Mouse (Mus musculus) CD4-positive, CD25-positive, alpha-beta regulatory T cell, adult 4 months (primary cell): ENCODE measurements around the gene Gpr39. TPM values are rescaled to one million over a fixed set of nuclear protein-coding genes. Genes with fewer than 3 reads are reported as not detected.
"Not testable (repeated sequence)": the region's sequence is repeated elsewhere in the genome, so short reads cannot be mapped to it uniquely, and the experiment has no call there.

Source experiments
- ATAC-seq: one replicate; pipeline ENCODE4 v1.8.0; 2017
- polyA plus RNA-seq, 2 experiments: library from polyadenylated mRNA; unstranded; fragments of 100-300 nt; shearing (Covaris generic); gene quantifications; one replicate each; pipeline ENCODE4 v1.2.1; 2017

The Gpr39 gene
- polyA plus RNA-seq, result not detected

DNA sequence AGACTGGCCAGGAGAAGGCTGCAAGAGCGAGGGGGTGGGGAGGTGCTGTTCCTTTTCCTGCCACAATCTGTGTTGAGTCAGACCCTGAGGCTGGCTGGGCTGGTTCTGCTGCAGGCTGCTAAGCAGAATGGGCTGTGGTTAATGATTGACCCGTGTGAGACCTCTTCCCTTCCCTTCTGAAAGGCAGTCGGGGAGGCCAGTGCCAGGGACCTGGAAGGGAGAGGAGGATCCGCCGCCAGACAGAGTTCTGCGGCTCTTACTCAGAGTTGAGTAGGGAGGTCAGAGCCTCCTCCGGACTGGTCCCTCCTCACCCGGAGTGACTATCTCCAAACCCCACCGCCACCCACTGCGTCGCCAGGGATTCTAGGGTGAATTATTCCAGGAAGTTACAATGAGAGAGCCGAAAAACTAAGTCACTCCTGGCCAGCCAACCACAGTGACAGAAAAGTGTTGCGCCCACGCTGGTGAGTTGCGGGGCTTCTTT, at the start of gene Gpr39:
Gene Gpr39, plus strand, starts transcription at position 206 of the 484 bp plus-strand sequence.
- no peak for ATAC-seq

GRCm38 (mm10) chr1:125639501-125640253, 37.1 kb upstream of the Gpr39 start:
- no peak for ATAC-seq

DNA sequence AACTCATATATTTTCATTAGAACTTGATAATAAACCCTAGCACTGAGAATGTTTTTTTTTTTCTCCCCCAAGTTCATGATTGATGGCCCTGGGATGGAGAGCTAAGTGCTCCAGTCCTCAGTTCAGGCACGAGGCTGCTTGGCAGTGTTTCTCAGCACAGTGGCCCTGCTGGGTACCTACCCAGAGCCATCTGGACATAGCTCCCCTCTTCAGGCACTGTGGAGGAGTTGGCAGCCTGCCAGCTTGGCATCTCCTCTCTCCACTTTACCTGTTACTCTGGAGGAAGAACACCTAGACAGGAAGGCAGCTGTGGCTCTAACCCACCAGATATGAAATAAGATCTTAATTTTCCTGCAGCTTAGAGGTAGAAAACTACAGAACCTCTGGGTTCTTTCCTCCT, 33.2 kb upstream of the Gpr39 start:
- ATAC-seq, result no peak

DNA sequence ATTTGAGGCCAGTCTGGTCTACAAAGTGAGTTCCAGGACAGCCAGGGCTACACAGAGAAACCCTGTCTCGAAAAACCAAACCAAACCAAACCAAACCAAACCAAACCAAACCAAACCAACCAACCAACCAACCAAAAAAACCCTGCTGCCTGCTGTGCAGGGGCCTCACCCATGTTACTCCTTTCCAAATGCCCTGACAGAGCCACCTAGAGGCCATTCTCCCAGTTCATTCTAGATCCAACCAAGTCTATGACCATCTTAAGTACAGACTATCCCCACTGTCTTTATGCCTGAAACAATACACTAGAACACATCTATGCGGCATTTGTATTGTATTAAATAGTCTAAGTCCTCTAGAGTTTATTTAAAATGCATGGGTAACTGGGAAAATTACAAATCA, 30.0 kb upstream of the Gpr39 start:
- not testable (repeated sequence) for ATAC-seq

DNA sequence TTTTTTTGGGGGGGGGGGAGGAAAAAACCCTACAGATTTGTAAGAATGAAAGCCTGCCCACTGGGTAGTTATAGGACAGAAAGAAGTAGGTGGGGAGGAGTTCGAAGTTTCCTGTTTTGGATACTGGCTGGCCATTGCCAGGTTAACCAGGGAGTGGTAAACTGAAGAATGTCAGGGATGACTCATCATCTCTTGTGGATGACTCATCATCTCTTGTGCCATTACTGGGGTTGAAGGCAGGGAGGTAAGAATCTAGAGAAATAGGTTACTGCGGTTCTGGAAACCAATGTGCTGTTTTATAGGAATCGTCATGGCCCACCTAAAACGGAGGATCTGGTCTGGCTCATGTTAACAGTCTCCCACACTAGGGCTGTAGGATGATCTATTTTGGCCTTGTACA, 28.8 kb upstream of the Gpr39 start:
- no peak for ATAC-seq

- ATAC-seq, result no peak
Measured at GRCm38 (mm10) chr1:125649056-125649455, 27.7 kb upstream of the Gpr39 start.

- ATAC-seq, result no peak
Measured at GRCm38 (mm10) chr1:125652836-125653594, 23.8 kb upstream of the Gpr39 start.

- no peak for ATAC-seq
Measured at GRCm38 (mm10) chr1:125657416-125657815, 19.4 kb upstream of the Gpr39 start.

DNA sequence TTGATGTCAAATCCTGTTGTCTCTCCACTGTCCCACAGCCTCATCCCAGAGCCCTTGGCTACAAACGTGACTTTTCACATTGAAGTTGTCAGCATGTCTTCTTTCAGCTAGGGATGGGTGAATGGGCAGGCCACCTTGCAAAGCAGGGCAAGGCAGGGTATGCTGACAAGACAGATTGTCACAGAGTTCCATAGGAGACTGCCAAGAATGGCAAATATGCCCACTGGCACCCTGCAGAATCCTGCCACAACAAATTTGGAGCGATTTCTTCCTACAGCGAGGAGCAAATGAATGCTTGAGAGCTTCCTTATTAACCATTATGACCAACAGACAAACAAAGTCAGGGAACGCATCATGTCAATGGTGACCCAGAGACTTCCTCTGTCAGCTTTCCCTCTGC, 16.6 kb upstream of the Gpr39 start:
- no peak for ATAC-seq

DNA sequence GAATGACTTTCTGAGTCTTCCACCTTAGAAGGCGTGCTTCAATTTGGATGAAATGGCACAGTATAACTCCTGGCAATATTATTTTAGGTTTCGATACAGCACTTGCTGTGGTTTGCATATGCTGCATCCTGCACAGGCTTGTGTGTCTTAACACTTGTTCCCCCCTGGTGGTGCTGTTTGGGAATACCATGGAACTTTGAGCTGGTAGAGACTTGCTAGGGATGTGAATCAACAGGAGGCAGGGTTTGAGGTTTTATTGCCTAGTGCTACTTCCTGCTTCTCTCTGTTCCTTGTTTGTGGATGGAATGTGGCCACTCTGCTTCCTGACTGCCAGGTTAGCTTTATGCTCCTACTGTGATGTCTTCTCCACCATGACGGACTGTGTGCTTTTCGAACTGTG, 15.9 kb upstream of the Gpr39 start:
- ATAC-seq, result no peak

DNA sequence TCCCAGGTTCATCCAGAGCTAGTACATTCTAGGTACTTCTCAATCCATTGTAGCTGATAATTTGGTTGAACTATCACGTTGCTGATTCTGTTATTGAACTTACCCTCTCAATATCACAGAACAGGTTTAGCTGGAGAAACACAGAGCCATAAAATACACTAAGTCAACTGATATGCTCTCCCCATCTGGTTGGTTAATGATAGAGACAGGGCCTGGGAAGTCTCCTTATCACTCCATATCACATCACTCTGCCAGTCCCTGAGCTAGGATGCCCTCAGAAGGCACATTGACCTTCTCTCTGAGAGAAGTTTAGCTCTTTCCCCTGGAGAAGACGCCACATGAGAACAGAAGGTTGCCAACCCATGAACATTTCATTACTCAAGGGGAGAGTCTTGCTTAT, 14.7 kb upstream of the Gpr39 start:
- ATAC-seq, result no peak

GRCm38 (mm10) chr1:125662660-125663059, 14.1 kb upstream of the Gpr39 start:
- no peak for ATAC-seq

- ATAC-seq, result no peak
Measured at GRCm38 (mm10) chr1:125663104-125663503, 13.7 kb upstream of the Gpr39 start.

- ATAC-seq, result no peak
Measured at GRCm38 (mm10) chr1:125665127-125665637, 11.6 kb upstream of the Gpr39 start.

- ATAC-seq, result no peak
Measured at GRCm38 (mm10) chr1:125669035-125669434, 7.8 kb upstream of the Gpr39 start.

DNA sequence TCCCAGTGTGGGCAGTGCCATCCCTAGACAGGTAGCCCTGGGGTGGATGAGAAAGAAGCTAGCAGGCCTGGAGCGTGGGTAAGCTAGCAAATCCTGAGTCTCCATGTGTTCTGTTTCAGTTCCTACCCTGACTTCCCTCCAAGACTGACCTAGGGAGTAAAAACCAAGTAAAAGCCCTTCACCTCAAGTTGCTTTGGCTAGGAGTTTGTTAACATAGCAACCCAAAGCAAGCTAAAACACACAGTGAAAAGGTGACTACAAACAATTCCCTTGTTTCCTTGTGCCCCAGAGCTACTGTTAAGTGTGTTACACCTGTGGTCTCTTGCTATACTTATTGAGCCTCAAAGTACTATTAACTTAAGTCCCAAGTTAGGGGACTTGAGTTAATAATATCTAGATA, 1.6 kb upstream of the Gpr39 start:
- no peak for ATAC-seq

- ATAC-seq, result no peak
Measured at GRCm38 (mm10) chr1:125677286-125677685, 491 bp downstream of the Gpr39 start.

- ATAC-seq, result no peak
Measured at GRCm38 (mm10) chr1:125679522-125680077, 2.8 kb downstream of the Gpr39 start.

DNA sequence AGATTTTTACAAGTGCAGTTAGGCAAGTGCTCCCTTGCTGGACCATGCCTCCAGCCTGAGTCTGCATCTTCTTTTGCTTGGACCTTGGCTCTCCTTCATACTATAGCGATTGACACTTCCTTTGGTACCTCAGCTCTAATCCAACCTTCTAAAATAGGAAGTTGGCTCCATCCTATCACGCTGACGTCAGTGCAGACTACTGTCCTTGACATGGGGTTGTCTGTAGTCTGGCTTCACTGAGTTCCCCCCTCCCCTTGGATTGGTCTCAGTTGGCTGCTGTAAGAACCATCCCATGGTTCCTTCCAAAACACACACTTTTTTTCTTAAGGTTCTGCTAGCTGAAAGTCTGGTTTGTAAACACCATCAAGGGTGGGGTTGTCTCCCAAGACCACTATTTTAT, 7.6 kb downstream of the Gpr39 start:
- no peak for ATAC-seq

GRCm38 (mm10) chr1:125685304-125685703, 8.5 kb downstream of the Gpr39 start:
- ATAC-seq, result no peak

DNA sequence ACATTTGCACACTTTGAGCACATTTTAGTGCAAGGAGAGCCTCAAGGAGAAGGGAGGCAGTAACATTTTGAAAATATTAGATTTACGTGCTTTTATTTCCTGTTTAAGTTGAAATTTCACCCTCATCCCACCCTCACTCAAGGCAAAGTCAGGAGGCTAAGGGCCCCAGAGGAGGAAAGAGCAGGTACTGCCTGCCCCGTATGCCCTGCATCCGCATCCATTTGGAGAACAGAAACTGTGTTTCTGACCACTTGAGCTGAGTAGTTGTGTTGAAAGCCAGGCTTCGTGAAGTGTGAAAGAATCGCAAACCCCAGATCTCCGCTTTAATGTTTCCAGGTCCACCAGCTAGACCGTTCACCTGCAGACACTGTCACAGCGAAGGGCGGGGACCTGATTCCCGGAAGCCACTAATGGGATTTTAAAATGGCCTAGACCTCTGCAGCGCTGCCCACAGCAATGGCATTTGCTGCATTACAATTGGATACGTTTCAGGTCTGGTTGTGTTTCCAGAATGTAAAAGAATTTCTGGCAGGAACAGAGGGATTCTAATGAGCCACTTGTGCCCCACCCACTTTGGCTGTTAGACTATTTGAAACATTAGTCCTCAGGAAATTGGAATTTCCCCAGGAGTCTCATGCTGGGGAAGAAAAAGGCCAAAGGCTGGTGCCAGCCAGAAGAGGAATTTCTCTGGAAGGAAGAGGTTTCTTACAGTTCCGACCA, 11.1 kb downstream of the Gpr39 start:
- ATAC-seq, result no peak

DNA sequence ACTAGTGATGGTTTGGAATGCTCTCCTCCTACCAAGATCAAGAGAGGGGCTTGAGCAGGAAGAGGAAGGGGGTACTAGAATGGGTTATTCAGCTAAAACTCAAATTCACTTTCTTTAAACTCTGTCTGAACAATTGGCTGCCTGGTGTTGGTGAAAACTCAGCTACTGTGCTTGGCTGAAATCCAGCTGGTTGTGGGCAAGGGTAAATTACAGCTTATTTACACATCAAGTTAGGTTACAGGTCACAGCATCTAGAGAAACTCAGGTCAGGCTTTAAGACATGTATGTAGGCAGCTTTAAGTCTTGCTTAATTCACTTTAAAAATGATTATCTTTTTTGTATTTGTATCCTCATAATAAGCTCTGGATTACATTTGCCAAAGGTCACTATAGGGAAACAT, 16.7 kb downstream of the Gpr39 start:
- ATAC-seq, result no peak

DNA sequence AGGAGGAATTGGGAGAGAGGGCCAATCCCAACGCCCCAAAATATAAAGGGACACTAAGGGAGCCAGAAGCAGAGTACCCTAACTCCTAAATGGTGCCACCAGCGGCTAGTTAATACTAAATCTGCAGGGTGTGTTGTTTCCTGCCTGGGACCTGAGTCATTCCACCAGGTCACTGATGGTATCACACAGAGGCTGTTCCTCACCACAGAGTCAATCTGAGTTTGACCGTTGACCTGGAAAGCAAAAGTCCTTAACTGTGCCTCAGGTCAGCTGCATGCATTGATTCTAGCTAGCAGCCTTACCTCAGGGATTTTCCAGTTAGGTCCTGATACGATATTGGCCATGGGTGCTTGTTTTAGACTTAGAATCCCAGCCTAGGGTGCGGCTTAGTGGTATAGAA, 17.5 kb downstream of the Gpr39 start:
- no peak for ATAC-seq
